Mouse (Mus musculus) frontal cortex, postnatal 36 days (tissue): ENCODE results near the gene Cnst.

Experiments
- DNase-seq, 2 experiments: peaks; one replicate each; pipeline ENCODE4 v3.0.0; 2022; ENCODE audit warnings: low spot score in 2 of 2

Cnst gene

GRCm38 (mm10) chr1:179545768-179546550 is at the start of gene Cnst, which contains the start of gene Tfb2m:
Gene Cnst (plus strand): TSS chr1:179546370.
Gene Tfb2m (minus strand): TSS chr1:179546267.
- peak; percentile 98 to 99 for DNase-seq

- DNase-seq: no peak
Observed at GRCm38 (mm10) chr1:179499257-179499656, 46.9 kb upstream of the Cnst start.

GRCm38 (mm10) chr1:179502565-179502964 is 43.6 kb upstream of the Cnst start:
- DNase-seq: no peak

GRCm38 (mm10) chr1:179506530-179507315 is 39.4 kb upstream of the Cnst start:
- no peak for DNase-seq

- no peak for DNase-seq
Observed at GRCm38 (mm10) chr1:179510546-179511340, 35.4 kb upstream of the Cnst start.

GRCm38 (mm10) chr1:179511895-179512294 is 34.3 kb upstream of the Cnst start:
- DNase-seq: peak; percentile 15 to 63

GRCm38 (mm10) chr1:179516941-179517712 is 29.0 kb upstream of the Cnst start:
- peak; percentile 11 to 14 for DNase-seq

- peak; percentile 82 to 86 for DNase-seq
Observed at GRCm38 (mm10) chr1:179517713-179518465, 28.3 kb upstream of the Cnst start, which contains the start of gene Smyd3. Gene Smyd3 (minus strand): TSS chr1:179518041.

- no peak for DNase-seq
Observed at GRCm38 (mm10) chr1:179519901-179520300, 26.3 kb upstream of the Cnst start.

- no peak for DNase-seq
Observed at GRCm38 (mm10) chr1:179539054-179539453, 7.1 kb upstream of the Cnst start.

- DNase-seq: no peak
Observed at GRCm38 (mm10) chr1:179539887-179540286, 6.3 kb upstream of the Cnst start.

GRCm38 (mm10) chr1:179541502-179541901 is 4.7 kb upstream of the Cnst start:
- no peak for DNase-seq

GRCm38 (mm10) chr1:179546551-179546917 is 364 bp downstream of the Cnst start:
- DNase-seq: no peak

GRCm38 (mm10) chr1:179547176-179547575 is 1.0 kb downstream of the Cnst start:
- no peak for DNase-seq

GRCm38 (mm10) chr1:179548220-179548619 is 2.0 kb downstream of the Cnst start:
- no peak for DNase-seq

- no peak for DNase-seq
Observed at GRCm38 (mm10) chr1:179548996-179549752, 3.0 kb downstream of the Cnst start.

- no peak for DNase-seq
Observed at GRCm38 (mm10) chr1:179551336-179551735, 5.2 kb downstream of the Cnst start.

- DNase-seq: no peak
Observed at GRCm38 (mm10) chr1:179551921-179552320, 5.8 kb downstream of the Cnst start.

- no peak for DNase-seq
Observed at GRCm38 (mm10) chr1:179552751-179553150, 6.6 kb downstream of the Cnst start.
